Mouse (Mus musculus): ENCODE measurements around the gene Npy4r. TPM values are rescaled to one million over a fixed set of nuclear protein-coding genes. Genes with fewer than 3 reads are reported as not detected.

Gene Npy4r
- polyA plus RNA-seq, 1 experiment from 2014 or later, result not detected

GRCm38 (mm10) chr14:34106389-34107062 lies 45.8 kb downstream of the Npy4r start:
- Histone ChIP-seq H3K27ac (ENCODE audit: low read length) (no peak overlapping the region), H3K9me3 (ENCODE audit: low read length) (no peaks in the 10 kb centered on the region), H3K4me2 (replicated peaks; ENCODE audit: low read depth, low read length) (no peak overlapping the region), H3K4me3 (ENCODE audit: low read depth, low read length) (no peak overlapping the region), H3K27me3 (replicated peaks; ENCODE audit: insufficient read depth, low read length) (no peaks in the 10 kb centered on the region), H3K4me1 (ENCODE audit: insufficient read depth, low read depth, low read length) (no peaks in the 10 kb centered on the region; the same call in 1 of the 2 replicates), H3K9ac (replicated peaks; ENCODE audit: low read depth) (no peak overlapping the region), H3K36me3 (ENCODE audit: insufficient read depth, low read length) (no peaks in the 10 kb centered on the region)
- TF ChIP-seq CTCF (IDR thresholded peaks at IDR 0.05), result peak; percentile 80
- no peak for TF ChIP-seq EP300 (IDR thresholded peaks at IDR 0.05)
- DNase-seq (ENCODE audit: low spot score), result peak; percentile 34
- no peak for ATAC-seq
- WGBS, result 60% methylated on average over 11 of the region's 12 CpGs

GRCm38 (mm10) chr14:34104892-34105291 lies 47.4 kb downstream of the Npy4r start:
- Histone ChIP-seq H3K4me2 (replicated peaks; ENCODE audit: low read depth, low read length) (no peak overlapping the region), H3K27ac (ENCODE audit: low read length) (no peak overlapping the region), H3K27me3 (replicated peaks; ENCODE audit: insufficient read depth, low read length) (no peaks in the 10 kb centered on the region), H3K4me1 (ENCODE audit: insufficient read depth, low read depth, low read length) (no peaks in the 10 kb centered on the region; the same call in 1 of the 2 replicates), H3K4me3 (ENCODE audit: low read depth, low read length) (no peak overlapping the region), H3K9me3 (ENCODE audit: low read length) (no peaks in the 10 kb centered on the region), H3K9ac (replicated peaks; ENCODE audit: low read depth) (no peak overlapping the region), H3K36me3 (ENCODE audit: insufficient read depth, low read length) (no peaks in the 10 kb centered on the region)
- WGBS, result 13% methylated on average over 8 of the region's 8 CpGs
- no peak for TF ChIP-seq EP300 (IDR thresholded peaks at IDR 0.05)
- TF ChIP-seq CTCF (IDR thresholded peaks at IDR 0.05), result peak; percentile 85
- ATAC-seq, result peak; percentile 65
- peak; percentile 67 for DNase-seq (ENCODE audit: low spot score)

- Histone ChIP-seq H3K4me3 (ENCODE audit: low read depth, low read length) (no peak overlapping the region), H3K27me3 (replicated peaks; ENCODE audit: insufficient read depth, low read length) (no peaks in the 10 kb centered on the region), H3K9me3 (ENCODE audit: low read length) (no peaks in the 10 kb centered on the region), H3K36me3 (ENCODE audit: insufficient read depth, low read length) (no peaks in the 10 kb centered on the region), H3K27ac (ENCODE audit: low read length) (no peak overlapping the region), H3K9ac (replicated peaks; ENCODE audit: low read depth) (no peak overlapping the region), H3K4me1 (ENCODE audit: insufficient read depth, low read depth, low read length) (no peaks in the 10 kb centered on the region; the same call in 1 of the 2 replicates), H3K4me2 (replicated peaks; ENCODE audit: low read depth, low read length) (no peak overlapping the region)
- DNase-seq (ENCODE audit: low spot score) (peak; percentile 31), ATAC-seq (peak; percentile 61)
- 54% methylated on average over 3 of the region's 3 CpGs for WGBS
- TF ChIP-seq EP300 (IDR thresholded peaks at IDR 0.05) (no peak), CTCF (IDR thresholded peaks at IDR 0.05) (no peak)
Observed at GRCm38 (mm10) chr14:34103855-34104254, 48.4 kb downstream of the Npy4r start.

DNA sequence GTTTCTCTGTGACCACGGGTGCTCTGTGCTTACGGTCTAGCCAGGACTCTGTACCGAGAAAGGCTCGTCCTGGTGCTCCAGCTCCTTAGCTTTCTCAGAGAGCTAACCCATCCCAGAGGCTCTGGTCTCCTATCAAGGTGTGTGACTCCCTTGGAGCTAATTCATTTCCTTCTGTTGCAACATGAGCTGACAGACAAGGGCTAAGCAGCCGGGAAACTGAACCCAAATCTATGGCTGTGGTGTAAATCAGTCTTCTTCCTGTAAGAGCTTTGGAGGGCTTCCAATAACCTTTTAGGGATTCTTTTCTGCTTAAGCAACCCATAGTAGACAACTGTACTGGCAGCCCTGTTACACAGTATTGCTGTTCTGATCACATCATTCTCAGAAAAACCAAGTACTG lies 49.7 kb downstream of the Npy4r start, which contains the start of gene A630023A22Rik:
A630023A22Rik (minus strand) TSS at position 154 of the 400 bp plus-strand sequence.
- no peaks in the 10 kb centered on the region for H3K9me3 ChIP-seq (ENCODE audit: low read length)
- no peak within 1 kb of the TSS for H3K27ac ChIP-seq (ENCODE audit: low read length)
- 54% methylated on average over 5 of the region's 5 CpGs for WGBS
- no peaks in the 10 kb centered on the region for H3K27me3 ChIP-seq (replicated peaks; ENCODE audit: insufficient read depth, low read length)
- H3K36me3 ChIP-seq (ENCODE audit: insufficient read depth, low read length), result no peaks in the 10 kb centered on the region
- DNase-seq (ENCODE audit: low spot score), result peak; percentile 64
- no peaks in the 10 kb centered on the region; the same call in 1 of the 2 replicates for H3K4me1 ChIP-seq (ENCODE audit: insufficient read depth, low read depth, low read length)
- no peak within 1 kb of the TSS for H3K4me3 ChIP-seq (ENCODE audit: low read depth, low read length)
- H3K9ac ChIP-seq (replicated peaks; ENCODE audit: low read depth), result no peak within 1 kb of the TSS
- no peak within 1 kb of the TSS for H3K4me2 ChIP-seq (replicated peaks; ENCODE audit: low read depth, low read length)
- ATAC-seq, result no peak
- no peak for TF ChIP-seq EP300 (IDR thresholded peaks at IDR 0.05)
- no peak for TF ChIP-seq CTCF (IDR thresholded peaks at IDR 0.05)

DNA sequence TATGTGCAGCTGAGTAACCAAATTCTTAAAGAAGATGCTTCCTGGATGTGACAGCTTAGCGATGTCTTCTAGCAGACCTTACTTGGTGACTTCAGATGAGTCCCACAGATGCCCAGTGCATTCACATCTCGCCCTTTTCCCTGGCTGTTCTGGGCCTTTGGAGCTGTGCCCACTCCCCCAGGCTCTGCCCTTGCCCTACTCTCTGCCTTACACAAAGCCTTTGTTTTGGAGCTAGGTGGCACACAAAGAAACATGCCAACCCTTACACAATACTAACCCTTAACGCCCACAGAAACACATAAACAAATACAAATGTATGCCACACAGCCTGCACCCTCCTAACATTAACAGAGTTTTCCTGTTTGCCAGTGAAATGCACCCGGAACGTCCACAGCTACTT lies 56.1 kb downstream of the Npy4r start:
- TF ChIP-seq CTCF (IDR thresholded peaks at IDR 0.05) (no peak), EP300 (IDR thresholded peaks at IDR 0.05) (no peak)
- Histone ChIP-seq H3K9ac (replicated peaks; ENCODE audit: low read depth) (no peak overlapping the region), H3K27ac (ENCODE audit: low read length) (no peak overlapping the region), H3K9me3 (ENCODE audit: low read length) (no peaks in the 10 kb centered on the region), H3K27me3 (replicated peaks; ENCODE audit: insufficient read depth, low read length) (no peaks in the 10 kb centered on the region), H3K4me1 (ENCODE audit: insufficient read depth, low read depth, low read length) (no peaks in the 10 kb centered on the region), H3K4me2 (replicated peaks; ENCODE audit: low read depth, low read length) (no peak overlapping the region), H3K4me3 (ENCODE audit: low read depth, low read length) (no peak overlapping the region), H3K36me3 (ENCODE audit: insufficient read depth, low read length) (no peaks in the 10 kb centered on the region)
- DNase-seq (ENCODE audit: low spot score) (no peak), ATAC-seq (no peak)
- WGBS, result 61% methylated on average over 5 of the region's 5 CpGs

Other genes with a start within 250 kb of the Npy4r start
- 1.3 and 1.5 TPM in 2 replicates for gene Gdf10, start 228.9 kb downstream of the Npy4r start, polyA plus RNA-seq (2015; fragmentation: Nextera tagmentation; extraction: Ambion mirVana)
- gene Gdf2, start 211.4 kb downstream of the Npy4r start, polyA plus RNA-seq (2015; fragmentation: Nextera tagmentation; extraction: Ambion mirVana), result 0.07 TPM in 1 of 2 replicates, not detected in the other
- not detected in 2 replicates for gene Rbp3, start 198.5 kb downstream of the Npy4r start, polyA plus RNA-seq (2015; fragmentation: Nextera tagmentation; extraction: Ambion mirVana)
- gene Zfp488, start 173.7 kb downstream of the Npy4r start, polyA plus RNA-seq (2015; fragmentation: Nextera tagmentation; extraction: Ambion mirVana), result not detected in 2 replicates
- gene Gm30083, start 137.3 kb downstream of the Npy4r start, polyA plus RNA-seq (2015; fragmentation: Nextera tagmentation; extraction: Ambion mirVana), result not detected in 2 replicates
- not detected in 2 replicates for gene Gm5460, start 135.7 kb downstream of the Npy4r start, polyA plus RNA-seq (2015; fragmentation: Nextera tagmentation; extraction: Ambion mirVana)
- not detected in 2 replicates for gene Antxrl, start 99.8 kb downstream of the Npy4r start, polyA plus RNA-seq (2015; fragmentation: Nextera tagmentation; extraction: Ambion mirVana)
- 23.6 and 25.9 TPM in 2 replicates for gene Anxa8, start 66.5 kb downstream of the Npy4r start, polyA plus RNA-seq (2015; fragmentation: Nextera tagmentation; extraction: Ambion mirVana)
- gene A630023A22Rik, start 49.7 kb downstream of the Npy4r start, polyA plus RNA-seq (2015; fragmentation: Nextera tagmentation; extraction: Ambion mirVana), result 0.37 TPM in 1 of 2 replicates, not detected in the other
- gene Gprin2, start 49.2 kb upstream of the Npy4r start, polyA plus RNA-seq (2015; fragmentation: Nextera tagmentation; extraction: Ambion mirVana), result 0.06 and 0.08 TPM in 2 replicates
- 1.2 and 1.3 TPM in 2 replicates for gene Syt15, start 67.1 kb upstream of the Npy4r start, polyA plus RNA-seq (2015; fragmentation: Nextera tagmentation; extraction: Ambion mirVana)
- 7.5 and 9.7 TPM in 2 replicates for gene Shld2, start 158.0 kb upstream of the Npy4r start, polyA plus RNA-seq (2015; fragmentation: Nextera tagmentation; extraction: Ambion mirVana)
- gene Glud1, start 158.2 kb upstream of the Npy4r start, polyA plus RNA-seq (2015; fragmentation: Nextera tagmentation; extraction: Ambion mirVana), result 63.2 and 64.3 TPM in 2 replicates
- 0.45 TPM in 1 of 2 replicates, not detected in the other for gene Fam25c, start 202.9 kb upstream of the Npy4r start, polyA plus RNA-seq (2015; fragmentation: Nextera tagmentation; extraction: Ambion mirVana)
- gene Sncg, start 222.3 kb upstream of the Npy4r start, polyA plus RNA-seq (2015; fragmentation: Nextera tagmentation; extraction: Ambion mirVana), result 2.1 and 2.2 TPM in 2 replicates
- 15.4 and 16.5 TPM in 2 replicates for gene Mmrn2, start 223.0 kb upstream of the Npy4r start, polyA plus RNA-seq (2015; fragmentation: Nextera tagmentation; extraction: Ambion mirVana)